Comparison of ENCODE assay signal across 30 mouse cellular contexts in genomic region chr5:41756396-41756795, GRCm38 (mm10). TPM values are rescaled to one million over a fixed set of nuclear protein-coding genes. Genes with fewer than 3 reads are reported as not detected.
"Had no signal": no experiment of that assay in that cellular context is flagged by ENCODE, and none has a peak within 500 bp of the region (broad histone marks: within the 10 kb centered on the region; RNA-seq: fewer than 3 reads in every experiment).

No protein-coding gene starts in this region.

- H3K4me3 ChIP-seq: gastrocnemius, adult 2 months; heart, adult 2 months; heart, embryonic 10.5 days; heart, embryonic 12.5 days; hindbrain, embryonic 10.5 days; hindbrain, embryonic 12.5 days; intestine, embryonic 15.5 days; layer of hippocampus, adult 2 months; left cerebral cortex, adult 2 months; limb, embryonic 10.5 days; limb, embryonic 12.5 days; liver, embryonic 13.5 days had no signal

- H3K4me2 ChIP-seq: heart, embryonic 12.5 days; hindbrain, embryonic 12.5 days; hindbrain, embryonic 14.5 days; liver, embryonic 11.5 days; liver, embryonic 13.5 days had no signal

- H3K36me3 ChIP-seq: heart, embryonic 10.5 days; heart, embryonic 12.5 days; hindbrain, embryonic 10.5 days; hindbrain, embryonic 12.5 days; intestine, embryonic 15.5 days; limb, embryonic 10.5 days; limb, embryonic 12.5 days; liver, embryonic 13.5 days had no signal

- DNase-seq: gastrocnemius, adult 2 months; gastrocnemius, postnatal 10 days; gastrocnemius, postnatal 25 days; heart, adult 2 months; heart, postnatal 10 days; heart, postnatal 4 days; kidney, adult 18-20 months; kidney, adult 8-10 months; kidney, postnatal 10 days; kidney, postnatal 25 days; kidney, postnatal 4 days; liver; liver, embryonic 13.5 days had no signal

RNA-seq across cellular contexts. Expression of gene Nkx3-2, which starts 7.9 kb away (rescaled TPM):
- polyA plus RNA-seq: heart, embryonic 14.5 days; heart, embryonic 16.5 days; hindbrain, embryonic 14.5 days; hindbrain, embryonic 16.5 days; inflammation-experienced regulatory T-cells, adult 6 months; kidney, embryonic 14.5 days; kidney, embryonic 16.5 days; liver, embryonic 13.5 days had no signal
